Mouse (Mus musculus) bone marrow macrophage, adult 2 months (primary cell): ENCODE results near the gene Prex1.

Source experiments
- CTCF ChIP-seq: IDR thresholded peaks from 2 replicates; pipeline ENCODE4 v1.5.1; 2012; ENCODE audit warnings: low read depth, mild to moderate bottlenecking, low read length, moderate library complexity
- POLR2A ChIP-seq: IDR thresholded peaks from 2 replicates; pipeline ENCODE4 v1.6.1; 2012; ENCODE audit warnings: mild to moderate bottlenecking, low read depth, low read length, borderline replicate concordance

DNA sequence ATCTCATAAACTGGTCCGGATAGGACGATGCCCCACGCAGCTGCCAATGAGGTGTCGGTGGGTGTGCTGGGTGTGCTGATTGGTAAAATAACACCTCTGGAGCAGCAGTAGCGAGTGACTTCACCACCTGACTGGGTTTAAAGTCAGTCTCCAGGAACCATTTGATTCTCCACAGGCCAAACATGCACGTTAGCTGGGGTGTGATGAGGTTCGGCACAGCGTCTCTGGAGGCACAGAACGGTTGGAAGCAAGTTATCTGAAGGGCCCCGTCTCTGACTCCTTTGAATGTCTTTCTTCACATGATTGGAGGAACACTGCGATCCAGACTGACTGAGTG, 159.5 kb downstream of the Prex1 start:
- TF ChIP-seq CTCF (no peak), POLR2A (no peak)
